Mouse (Mus musculus): Measurements from ENCODE around the gene Zbtb24.

GRCm38 (mm10) chr10:41476171-41477017 lies 26.2 kb downstream of the Zbtb24 start, which contains the start of gene Mical1:
- TF ChIP-seq CTCF (IDR thresholded peaks at IDR 0.05; ENCODE audit: borderline replicate concordance, insufficient read depth, low read length) (no peak), POLR2A (IDR thresholded peaks at IDR 0.05; ENCODE audit: low read depth, low read length) (peak; percentile 76)

Measured in embryonic fibroblast, embryonic 13.5 days (primary cell).